Mouse (Mus musculus) mouse embryonic stem cell (cell line): ENCODE measurements around the gene Tnnt1.
"Not testable (repeated sequence)": the region's sequence is repeated elsewhere in the genome, so short reads cannot be mapped to it uniquely, and the experiment has no call there.

Source experiments
- in situ Hi-C, 2 experiments: fragments of 300-500 bp; cut with MboI; formaldehyde crosslinking; loops; 1 replicate in 1 of 2; 3 replicates in 1 of 2; pipeline ENCODE4 v1.14.3; 2019 to 2020; ENCODE audit warnings: low sequenced_read_pairs in 2 of 2, low pct_unique_long_range_greater_than_20kb in 1 of 2, mixed read lengths in 1 of 2; ENCODE audit not compliant: unreplicated experiment in 1 of 2

Tnnt1 gene

DNA sequence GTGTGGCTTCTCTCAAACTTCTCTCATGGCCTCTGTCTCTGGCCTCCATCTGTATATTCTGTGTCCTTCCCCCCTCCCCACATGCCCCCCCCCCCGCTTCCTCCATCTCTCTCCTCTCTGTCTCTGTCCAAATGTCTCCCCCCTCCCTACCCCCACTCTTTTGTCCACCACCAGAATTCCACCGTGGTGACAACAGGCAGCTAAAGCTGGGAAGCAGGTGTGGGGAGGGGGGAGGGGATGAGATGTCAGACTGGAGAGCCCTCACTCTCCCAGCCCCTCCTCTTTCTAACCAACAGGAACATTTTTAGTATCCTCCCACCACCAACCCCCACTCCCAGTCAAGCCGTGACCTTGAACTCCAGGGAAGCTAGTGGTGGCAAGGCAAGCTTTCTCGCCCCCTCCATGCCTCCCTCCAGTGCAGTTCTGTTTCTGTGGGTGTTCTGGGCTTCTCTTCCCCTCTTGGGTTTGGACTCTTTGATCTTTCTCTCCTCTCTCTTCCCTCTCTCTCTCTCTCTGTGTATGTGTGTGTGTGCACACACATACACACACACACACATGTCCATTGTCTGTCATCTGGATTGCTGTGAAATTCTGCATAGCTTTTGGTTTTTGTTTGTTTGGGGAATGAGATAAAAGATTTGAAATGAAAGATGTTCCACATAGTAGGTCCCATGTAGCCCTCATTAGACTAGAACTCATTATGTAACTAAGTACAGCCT lies at the start of gene Tnnt1:
TSS of gene Tnnt1 (minus strand) at position 51 of the 719 bp plus-strand sequence.
- in situ Hi-C loops = loop anchor here in 1 of 2 experiments (10.0 kb wide), 1 partner anchor 392 kb away; no protein-coding TSS in a partner anchor

DNA sequence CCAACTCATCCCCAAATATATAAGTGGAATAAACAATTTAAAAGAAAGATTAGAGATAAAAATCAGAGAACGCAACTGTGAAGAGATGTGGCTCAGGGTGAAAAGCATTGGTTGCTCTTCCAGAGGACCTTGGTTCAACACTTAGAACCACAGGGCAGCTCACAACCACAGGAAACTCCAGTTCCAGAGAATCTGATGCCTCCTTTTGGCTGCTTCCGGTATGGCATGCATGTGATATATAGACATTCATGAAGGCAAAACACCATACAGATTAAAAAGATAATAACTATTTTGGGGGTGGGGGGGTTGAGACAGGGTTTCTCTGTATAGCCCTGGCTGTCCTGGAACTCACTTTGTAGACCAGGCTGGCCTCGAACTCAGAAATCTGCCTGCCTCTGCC lies 46.5 kb upstream of the Tnnt1 start:
- in situ Hi-C loops = no loop called here

- in situ Hi-C loops = loop anchor here in 1 of 2 experiments (10.0 kb wide), 1 partner anchor 388 kb away; no protein-coding TSS in a partner anchor
Measured at GRCm38 (mm10) chr7:4557167-4557560, 41.0 kb upstream of the Tnnt1 start.

DNA sequence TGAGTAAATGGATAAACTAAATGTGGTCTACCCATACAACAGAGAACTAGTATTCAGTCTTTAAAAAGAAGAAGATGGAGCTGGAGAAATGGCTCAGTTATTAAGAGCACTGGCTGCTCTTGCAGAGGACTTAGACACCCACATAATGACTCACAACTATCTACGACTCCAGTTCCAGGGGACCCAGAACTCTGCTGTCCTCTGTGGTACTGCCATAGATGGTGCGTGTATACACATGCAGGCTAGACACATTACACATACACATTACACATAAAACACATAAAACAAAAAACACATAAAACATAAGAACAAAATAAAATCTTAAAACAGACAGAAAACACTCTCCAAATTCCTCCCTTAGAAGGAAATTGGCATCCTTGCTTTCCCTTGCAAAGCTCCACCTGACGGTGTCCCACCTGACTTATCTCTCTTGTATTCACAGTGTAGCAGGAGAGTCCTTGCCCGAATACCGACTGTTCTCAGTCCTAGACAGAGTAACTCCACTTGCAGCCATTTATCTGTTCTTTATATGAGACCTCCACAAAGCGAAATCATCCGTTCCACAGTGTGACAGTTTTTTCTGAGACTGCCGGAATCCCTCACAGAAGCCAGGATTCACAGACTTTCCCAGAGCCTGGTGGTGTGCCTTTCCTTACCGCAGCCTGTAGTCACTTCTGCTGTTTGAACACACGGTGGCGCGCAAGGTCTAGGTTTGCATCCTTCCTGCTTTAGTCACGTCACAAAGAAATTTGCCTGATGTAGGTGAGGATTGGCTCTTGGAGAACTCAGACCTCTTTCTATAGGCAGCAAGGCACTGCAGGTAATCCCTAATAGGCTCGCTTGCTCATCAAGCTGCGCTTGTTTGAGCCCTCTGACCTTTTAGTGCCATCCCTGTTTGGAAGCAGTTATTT lies 40.3 kb upstream of the Tnnt1 start:
- in situ Hi-C loops = loop anchor here in 1 of 2 experiments (10.0 kb wide), 1 partner anchor 388 kb away; no protein-coding TSS in a partner anchor

GRCm38 (mm10) chr7:4547221-4547641 lies 31.0 kb upstream of the Tnnt1 start, which contains the start of gene Syt5:
Gene Syt5, minus strand, starts transcription at chr7:4547541.
- in situ Hi-C loops = no loop called here

DNA sequence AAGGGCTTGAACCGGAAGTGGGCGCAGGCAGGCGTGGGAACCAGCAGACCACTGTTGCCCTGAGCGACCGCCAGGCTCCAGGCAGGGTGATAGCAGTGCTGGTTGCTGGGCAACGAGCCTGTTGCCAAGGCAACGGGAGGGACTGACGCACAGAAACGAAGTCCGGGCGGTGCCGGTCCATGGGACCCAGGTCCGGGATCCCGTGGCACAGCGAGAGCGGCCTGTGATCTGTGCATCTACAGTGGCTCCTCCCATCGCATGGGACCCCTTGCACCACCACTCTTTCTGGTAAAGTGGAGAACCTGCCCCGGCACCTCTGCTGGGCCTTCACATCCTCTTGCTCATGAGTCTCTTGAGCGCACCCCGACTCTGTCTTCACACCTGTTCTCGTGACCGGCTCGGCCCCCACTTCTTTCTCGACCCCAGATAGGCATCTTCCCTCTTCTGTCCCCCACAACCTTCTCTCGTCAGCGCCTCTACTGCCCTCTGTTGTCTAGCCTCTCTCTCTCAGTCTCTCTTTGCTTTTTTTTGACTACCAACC lies 30.5 kb upstream of the Tnnt1 start:
- in situ Hi-C loops = no loop called here

- in situ Hi-C loops = no loop called here
Measured at GRCm38 (mm10) chr7:4546050-4546449, 29.9 kb upstream of the Tnnt1 start.

DNA sequence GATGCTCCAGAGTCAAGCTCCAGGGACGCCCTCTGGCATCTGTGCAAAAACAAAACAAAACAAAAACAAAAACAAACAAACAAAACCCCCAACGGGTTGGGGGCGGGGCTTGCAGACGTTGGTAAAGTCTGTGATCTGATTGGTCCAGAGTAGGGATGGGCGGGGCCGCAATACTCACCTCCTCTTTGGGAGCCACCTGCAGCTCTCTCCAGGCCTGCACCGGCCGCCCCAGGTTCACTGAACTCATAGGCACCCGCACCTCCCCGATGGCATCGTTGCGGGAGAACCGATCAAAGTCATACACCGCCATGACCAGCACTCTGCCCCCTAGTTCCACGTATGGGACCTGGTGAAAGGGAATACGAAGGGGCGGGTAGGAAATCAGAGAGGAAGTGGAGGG lies 25.8 kb upstream of the Tnnt1 start:
- in situ Hi-C loops = no loop called here

GRCm38 (mm10) chr7:4541344-4541743 lies 25.2 kb upstream of the Tnnt1 start:
- in situ Hi-C loops = no loop called here

- in situ Hi-C loops = no loop called here
Measured at GRCm38 (mm10) chr7:4539019-4539418, 22.8 kb upstream of the Tnnt1 start.

- in situ Hi-C loops = no loop called here
Measured at GRCm38 (mm10) chr7:4537181-4537580, 21.0 kb upstream of the Tnnt1 start.

DNA sequence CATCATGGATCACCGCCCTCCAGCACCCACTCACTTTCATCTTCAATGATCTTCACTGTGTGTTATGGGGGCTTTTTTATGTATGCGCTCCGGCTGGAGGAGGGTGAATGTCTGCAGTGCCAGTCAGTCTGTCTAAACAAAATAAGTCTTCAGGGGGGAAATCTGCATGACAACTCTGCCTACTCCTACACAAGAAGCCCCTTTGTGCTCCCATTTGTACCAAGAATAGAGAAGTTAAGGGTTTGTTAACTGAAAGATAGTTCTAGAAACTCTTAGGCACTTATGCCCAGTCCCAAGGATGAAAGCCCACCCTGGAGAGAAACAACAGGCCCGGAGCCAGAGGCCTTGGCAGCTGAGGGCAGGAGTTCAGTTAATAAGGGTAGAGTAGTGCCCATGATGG lies 20.2 kb upstream of the Tnnt1 start:
- in situ Hi-C loops = no loop called here

DNA sequence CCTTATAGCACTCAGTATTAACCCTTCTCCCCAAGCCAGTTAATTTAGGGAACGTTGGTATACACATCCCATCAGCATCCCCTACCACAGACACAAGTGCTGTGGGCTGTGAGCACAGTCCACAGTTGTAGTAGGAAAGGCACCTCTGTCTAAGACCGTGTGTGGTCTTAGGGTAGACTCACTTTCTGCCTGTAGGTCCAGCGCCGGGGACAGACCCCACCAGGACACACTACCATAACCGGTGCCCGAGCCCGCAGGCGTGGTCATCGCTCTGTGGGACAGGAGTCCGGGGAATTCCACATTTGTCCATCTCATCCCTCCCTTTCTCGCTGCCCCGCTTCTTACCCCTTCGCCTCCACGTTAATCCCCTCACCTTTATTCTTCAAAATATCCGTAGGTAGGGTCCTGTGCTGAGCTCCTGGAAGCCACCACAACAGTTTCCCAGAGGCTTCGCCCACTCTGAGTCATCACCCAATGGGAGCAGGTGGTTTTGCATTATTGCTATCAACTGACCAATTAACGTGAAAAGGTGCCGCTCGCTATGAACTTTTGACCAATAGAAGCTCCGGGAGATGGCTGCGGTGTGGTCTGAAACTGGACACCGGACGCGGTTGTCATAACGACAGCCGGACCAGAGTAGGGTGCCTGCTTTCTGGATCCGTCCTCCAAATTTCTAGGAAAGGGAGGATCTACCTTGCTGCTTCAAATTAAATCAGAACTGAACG lies 16.0 kb upstream of the Tnnt1 start, which contains the start of gene Dnaaf3:
TSS of gene Dnaaf3 (minus strand) at position 449 of the 725 bp plus-strand sequence.
- in situ Hi-C loops = no loop called here

- in situ Hi-C loops = not testable (repeated sequence)
Measured at GRCm38 (mm10) chr7:4530166-4530565, 14.0 kb upstream of the Tnnt1 start.

DNA sequence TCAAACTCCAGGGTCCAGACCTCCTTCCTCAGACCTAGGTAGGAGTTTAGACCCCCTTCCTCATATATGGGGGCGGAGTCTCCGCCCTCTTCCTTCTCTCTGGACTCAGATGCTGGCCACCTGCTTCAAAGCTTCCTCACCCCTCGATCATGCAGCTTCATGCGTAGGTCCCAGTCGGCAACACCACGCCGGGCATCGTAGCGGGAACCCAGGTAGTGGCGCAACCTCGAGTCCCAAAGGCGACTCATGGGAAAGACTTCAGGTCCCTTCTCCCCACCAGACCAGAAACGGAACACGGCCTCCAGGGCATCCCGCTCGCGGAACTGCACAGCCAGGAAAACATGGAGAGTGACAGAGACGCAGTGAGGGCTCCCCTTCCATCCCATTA lies 11.1 kb upstream of the Tnnt1 start:
- in situ Hi-C loops = no loop called here

GRCm38 (mm10) chr7:4526341-4527301 lies 10.4 kb upstream of the Tnnt1 start:
- in situ Hi-C loops = no loop called here

DNA sequence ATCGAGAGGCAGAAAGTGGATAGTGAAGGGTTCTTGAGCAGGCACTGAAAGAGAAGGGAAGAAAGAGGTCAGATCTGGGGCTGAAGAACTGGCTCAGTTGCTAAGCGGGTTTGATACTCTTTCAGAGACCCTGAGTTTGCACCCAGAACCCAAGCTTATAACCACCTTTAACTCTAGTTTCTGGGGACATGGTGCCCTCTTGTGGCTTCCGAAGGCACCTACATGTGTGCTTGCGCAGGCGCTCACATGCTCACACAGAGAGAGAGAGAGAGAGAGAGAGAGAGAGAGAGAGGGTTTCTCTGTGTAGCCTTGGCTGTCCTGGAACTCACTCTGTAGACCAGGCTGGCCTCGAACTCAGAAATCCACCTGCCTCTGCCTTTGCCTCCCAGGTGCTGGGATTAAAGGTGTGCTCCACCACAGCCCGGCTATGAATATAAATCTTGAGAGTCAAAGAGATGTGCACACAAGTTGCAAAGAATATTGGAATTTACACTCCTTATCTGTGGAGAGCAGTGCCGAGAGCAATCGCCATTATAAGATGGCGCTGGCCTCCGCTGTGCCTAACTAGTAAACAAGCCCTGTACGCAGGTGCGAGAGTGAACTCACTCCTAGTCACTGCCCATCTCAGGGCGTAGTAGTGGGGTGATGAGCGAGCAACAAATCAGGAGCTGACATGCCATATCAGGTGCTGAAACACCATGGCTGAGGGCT lies 8.2 kb upstream of the Tnnt1 start, which contains the start of gene Tnni3:
TSS of gene Tnni3 (minus strand) at position 18 of the 711 bp plus-strand sequence.
- in situ Hi-C loops = not testable (repeated sequence)
